Mouse (Mus musculus): ENCODE data around the gene Ass1.

DNA sequence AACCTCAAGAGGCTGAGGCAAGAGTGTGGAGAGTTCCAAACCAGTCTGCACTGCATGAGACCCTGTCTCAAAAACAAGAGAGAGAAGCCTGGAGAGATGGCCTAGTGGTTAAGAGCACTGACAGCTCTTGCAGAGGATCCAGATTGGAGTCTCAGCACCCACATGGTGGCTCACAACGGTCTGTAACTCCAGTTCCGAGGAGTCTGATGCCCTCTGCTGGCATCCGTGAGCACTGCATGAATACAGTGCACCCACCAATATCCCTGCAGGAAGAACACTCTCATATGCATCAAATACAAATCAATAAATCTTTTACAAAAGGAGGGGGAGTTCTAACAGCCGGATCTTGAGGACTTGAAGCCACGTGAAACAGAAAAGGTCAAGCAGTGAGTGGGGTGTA, 84.6 kb downstream of the Ass1 start:
- TF ChIP-seq CTCF (IDR thresholded peaks at IDR 0.05; ENCODE audit: low read depth, low read length) (peak; percentile 72), POLR2A (IDR thresholded peaks at IDR 0.05; ENCODE audit: insufficient read depth, low read length) (no peak), EP300 (IDR thresholded peaks at IDR 0.05; ENCODE audit: insufficient read depth, low read depth, low read length) (no peak)

Measured in ES-Bruce4 (cell line).